Mouse (Mus musculus): ENCODE measurements at regions not wholly inside any gene's neighbourhood (a gene's known extent, or its start where the extent isn't known, plus 50 kb on each side); places are given as distances from the start of the nearest gene placed in this dataset.

- ATAC-seq (ENCODE audit: insufficient number of reproducible peaks, low FRiP score): no peak
Measured at GRCm38 (mm10) chr9:67698796-67699195, 60.4 kb upstream of the C2cd4b start.

DNA sequence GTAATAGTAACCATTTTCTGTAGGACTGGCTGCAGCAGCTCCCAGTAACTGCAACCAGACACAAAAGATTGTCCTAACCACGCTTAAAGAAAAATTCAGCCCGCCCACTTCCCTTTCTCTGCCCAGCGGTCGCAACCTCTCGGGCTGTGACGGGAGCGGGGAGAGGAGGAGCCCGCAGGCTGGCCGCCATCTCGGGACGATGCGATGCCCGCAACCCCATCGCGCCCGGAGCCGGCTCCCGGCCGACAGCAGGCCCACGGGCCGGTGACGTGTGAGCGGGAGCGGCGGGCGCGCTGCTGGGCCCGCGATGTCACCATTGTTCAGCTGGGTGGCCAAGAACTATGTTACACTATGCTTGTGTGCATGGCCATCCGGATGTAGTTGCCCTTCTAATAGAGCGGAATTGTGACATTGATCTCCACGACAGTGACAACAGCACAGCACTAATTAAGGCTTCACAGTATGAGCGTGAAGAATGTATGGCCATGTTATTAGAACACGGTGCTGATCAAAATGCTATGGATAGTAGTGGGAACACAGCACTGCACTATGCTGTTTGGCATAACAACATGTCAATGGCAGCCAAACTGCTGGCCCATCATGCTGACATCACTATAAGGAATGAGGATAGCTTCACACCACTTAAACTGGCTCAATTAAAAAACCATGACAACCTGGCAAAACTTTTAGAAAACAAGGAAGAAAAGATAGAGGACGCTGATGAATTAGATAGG, 59.2 kb upstream of the C2cd4b start:
- 0 out of 2 replicates have a peak, but pooled peaks cover 4% of the 10 kb centered on the region for H3K4me1 ChIP-seq (replicated peaks)
- ATAC-seq (ENCODE audit: insufficient number of reproducible peaks, low FRiP score): peak; percentile 63; the same call in 1 of the 2 replicates
- H3K4me3 ChIP-seq: peak overlapping the region; percentile 43
- 0 out of 2 replicates have a peak, but pooled peaks cover 4% of the 10 kb centered on the region for H3K27me3 ChIP-seq (replicated peaks)
- WGBS: 18% methylated on average over 35 of the region's 35 CpGs
- H3K9me3 ChIP-seq (replicated peaks): peaks cover 5% of the 10 kb centered on the region
- H3K36me3 ChIP-seq: no peaks in the 10 kb centered on the region
- peak overlapping the region; percentile 66 for H3K4me2 ChIP-seq
- H3K9ac ChIP-seq: peak overlapping the region; percentile 52
- H3K27ac ChIP-seq (ENCODE audit: poor library complexity, severe bottlenecking): no peak overlapping the region

More at GRCm38 (mm10) chr9:67698796-67699195, 60.4 kb upstream of the C2cd4b start:
- 82% methylated on average over 2 of the region's 2 CpGs for WGBS
- H3K9ac ChIP-seq: no peak overlapping the region
- H3K4me1 ChIP-seq (replicated peaks): 0 out of 2 replicates have a peak, but pooled peaks cover 4% of the 10 kb centered on the region
- no peak overlapping the region for H3K4me2 ChIP-seq
- H3K27me3 ChIP-seq (replicated peaks): peaks cover 9% of the 10 kb centered on the region; the same call in 1 of the 2 replicates
- no peaks in the 10 kb centered on the region for H3K36me3 ChIP-seq
- H3K4me3 ChIP-seq: no peak overlapping the region
- H3K27ac ChIP-seq (ENCODE audit: poor library complexity, severe bottlenecking): no peak overlapping the region
- H3K9me3 ChIP-seq (replicated peaks): peaks cover 5% of the 10 kb centered on the region

GRCm38 (mm10) chr9:67708246-67708960, 50.8 kb upstream of the C2cd4b start:
- Histone ChIP-seq H3K9ac (no peak overlapping the region), H3K4me1 (replicated peaks) (no peaks in the 10 kb centered on the region), H3K4me2 (no peak overlapping the region), H3K36me3 (no peaks in the 10 kb centered on the region), H3K27ac (ENCODE audit: poor library complexity, severe bottlenecking) (no peak overlapping the region), H3K27me3 (replicated peaks) (peaks cover 17% of the 10 kb centered on the region), H3K9me3 (replicated peaks) (no peaks in the 10 kb centered on the region), H3K4me3 (no peak overlapping the region)
- ATAC-seq (ENCODE audit: insufficient number of reproducible peaks, low FRiP score): no peak
- 49% methylated on average over 5 of the region's 5 CpGs for WGBS

Measured in heart, embryonic 12.5 days (tissue).